Mouse (Mus musculus) gastrocnemius, postnatal 10 days (tissue): ENCODE measurements at regions not wholly inside any gene's neighbourhood (a gene's known extent, or its start where the extent isn't known, plus 50 kb on each side); places are given as distances from the start of the nearest gene placed in this dataset.

Experiments used
- DNase-seq: peaks from one replicate; pipeline ENCODE4 v3.0.0; 2021; ENCODE audit warnings: mixed read lengths

- no peak for DNase-seq
These were observed 418.4 kb upstream of the Camk1g start for GRCm38 (mm10) chr1:193788496-193788895.

GRCm38 (mm10) chr1:193787417-193787816, 417.3 kb upstream of the Camk1g start:
- DNase-seq, result no peak

GRCm38 (mm10) chr1:193784966-193785365, 414.9 kb upstream of the Camk1g start:
- peak; percentile 4 for DNase-seq

- no peak for DNase-seq
These were observed 414.4 kb upstream of the Camk1g start for GRCm38 (mm10) chr1:193784526-193784925.

GRCm38 (mm10) chr1:193778181-193778580, 408.1 kb upstream of the Camk1g start:
- DNase-seq, result no peak

GRCm38 (mm10) chr1:193769546-193769945, 399.4 kb upstream of the Camk1g start:
- no peak for DNase-seq

- DNase-seq, result no peak
These were observed 394.0 kb upstream of the Camk1g start for GRCm38 (mm10) chr1:193764103-193764502.

- no peak for DNase-seq
These were observed 381.7 kb upstream of the Camk1g start for GRCm38 (mm10) chr1:193751819-193752251.

GRCm38 (mm10) chr1:193750929-193751328, 380.8 kb upstream of the Camk1g start:
- DNase-seq, result no peak

GRCm38 (mm10) chr1:193747426-193747960, 377.4 kb upstream of the Camk1g start:
- DNase-seq, result no peak

- no peak for DNase-seq
These were observed 372.6 kb upstream of the Camk1g start for GRCm38 (mm10) chr1:193742688-193743087.

GRCm38 (mm10) chr1:193738821-193739220, 368.7 kb upstream of the Camk1g start:
- DNase-seq, result peak; percentile 36

GRCm38 (mm10) chr1:193735949-193736518, 365.9 kb upstream of the Camk1g start:
- DNase-seq, result no peak

- DNase-seq, result no peak
These were observed 364.1 kb upstream of the Camk1g start for GRCm38 (mm10) chr1:193734014-193734763.

GRCm38 (mm10) chr1:193733402-193733801, 363.3 kb upstream of the Camk1g start:
- no peak for DNase-seq

- DNase-seq, result no peak
These were observed 362.0 kb upstream of the Camk1g start for GRCm38 (mm10) chr1:193732113-193732512.

GRCm38 (mm10) chr1:193721850-193722249, 351.8 kb upstream of the Camk1g start:
- no peak for DNase-seq

GRCm38 (mm10) chr1:193720420-193720851, 350.3 kb upstream of the Camk1g start:
- DNase-seq, result no peak

GRCm38 (mm10) chr1:193715328-193715727, 345.2 kb upstream of the Camk1g start:
- no peak for DNase-seq

- no peak for DNase-seq
These were observed 344.5 kb upstream of the Camk1g start for GRCm38 (mm10) chr1:193714631-193715030.

- no peak for DNase-seq
These were observed 335.1 kb upstream of the Camk1g start for GRCm38 (mm10) chr1:193705205-193705604.

GRCm38 (mm10) chr1:193702707-193703419, 332.8 kb upstream of the Camk1g start:
- peak; percentile 40 for DNase-seq

- DNase-seq, result no peak
These were observed 330.1 kb upstream of the Camk1g start for GRCm38 (mm10) chr1:193700217-193700616.
